Mouse (Mus musculus): ENCODE data around the gene Praf2. TPM values are rescaled to one million over a fixed set of nuclear protein-coding genes. Genes with fewer than 3 reads are reported as not detected.
"Not testable (repeated sequence)": the region's sequence is repeated elsewhere in the genome, so short reads cannot be mapped to it uniquely, and the experiment has no call there.

The Praf2 gene
- total RNA-seq, 2 experiments from 2014 or later, result 6.5 to 6.9 TPM

- intact Hi-C loops (cut with DNase I), result loop anchor here (2.0 kb wide), 1 partner anchor 21 kb away; no protein-coding TSS in a partner anchor
- peak; percentile 21 for DNase-seq (ENCODE audit: low spot score)
These were observed 5.4 kb downstream of the Praf2 start for GRCm38 (mm10) chrX:7733571-7734156.

GRCm38 (mm10) chrX:7739336-7740081 is 11.3 kb downstream of the Praf2 start:
- no peak for DNase-seq (ENCODE audit: low spot score)
- intact Hi-C loops (cut with DNase I), result no loop called here

GRCm38 (mm10) chrX:7740082-7740819 is 12.0 kb downstream of the Praf2 start:
- intact Hi-C loops (cut with DNase I), result no loop called here
- no peak for DNase-seq (ENCODE audit: low spot score)

- intact Hi-C loops (cut with DNase I), result no loop called here
- no peak for DNase-seq (ENCODE audit: low spot score)
These were observed 12.9 kb downstream of the Praf2 start for GRCm38 (mm10) chrX:7741103-7741502.

GRCm38 (mm10) chrX:7743470-7743869 is 15.2 kb downstream of the Praf2 start:
- intact Hi-C loops (cut with DNase I), result no loop called here
- DNase-seq (ENCODE audit: low spot score), result no peak

DNA sequence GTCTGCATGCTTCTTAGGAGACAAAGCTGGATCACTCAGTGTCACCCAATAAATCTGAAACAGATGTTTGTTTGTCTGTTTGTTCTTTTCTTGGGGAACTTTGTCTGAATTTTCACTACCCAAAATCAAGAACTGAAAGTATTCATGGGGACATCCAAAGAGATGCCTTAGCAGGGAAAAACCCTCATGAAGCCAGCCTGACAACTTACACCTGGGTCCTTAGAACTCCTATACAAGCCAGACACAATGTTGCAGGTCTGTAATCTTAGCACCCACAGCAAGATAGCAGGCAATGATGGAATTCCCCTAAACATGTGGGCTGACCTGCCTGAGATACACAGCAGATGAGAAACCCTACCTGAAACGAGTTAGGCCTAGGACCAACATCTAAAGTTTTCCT is 16.7 kb downstream of the Praf2 start:
- intact Hi-C loops (cut with DNase I), result no loop called here

GRCm38 (mm10) chrX:7745429-7745828 is 17.2 kb downstream of the Praf2 start:
- no peak for DNase-seq (ENCODE audit: low spot score)
- intact Hi-C loops (cut with DNase I), result no loop called here

More for the DNA sequence above, 16.7 kb downstream of the Praf2 start:
- DNase-seq (ENCODE audit: low spot score), result no peak

DNA sequence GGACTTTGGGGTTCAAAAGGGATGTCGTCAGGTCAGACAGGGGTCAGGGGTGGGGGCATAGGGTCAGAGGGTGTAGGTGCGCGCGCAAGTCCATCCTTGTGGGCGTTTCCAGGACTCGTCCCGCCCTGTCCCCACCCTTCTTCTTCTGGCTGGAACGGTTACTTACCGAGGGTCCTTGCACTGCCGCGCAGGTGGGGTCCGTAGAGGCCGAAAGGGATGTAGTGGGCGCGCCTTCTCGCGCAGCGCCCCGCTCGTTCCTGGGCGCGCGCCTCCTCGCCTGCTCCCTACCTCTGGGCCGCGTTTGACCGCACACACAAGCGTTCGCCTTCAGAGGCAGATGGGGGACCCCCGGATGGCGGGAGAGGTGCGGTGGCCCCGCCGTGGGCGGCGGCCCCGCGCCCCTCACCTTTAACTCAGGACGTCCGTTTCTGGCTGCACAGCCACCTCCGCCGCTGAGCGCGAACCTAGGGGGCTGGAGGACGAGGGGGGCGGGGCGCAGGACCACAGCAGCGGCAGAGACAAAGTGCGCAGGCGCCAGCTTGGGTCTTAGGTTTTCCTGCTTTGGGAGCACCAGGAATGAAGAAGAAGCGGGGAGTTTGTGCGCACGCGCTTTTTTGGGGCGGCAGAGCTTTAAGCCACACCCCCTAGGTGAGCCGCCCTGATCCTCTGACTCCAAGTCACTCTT is 22.3 kb downstream of the Praf2 start, which contains the start of gene Ccdc120:
TSS of gene Ccdc120 (minus strand) at position 474 of the 685 bp plus-strand sequence.
- intact Hi-C loops (cut with DNase I), result no loop called here
- no peak for DNase-seq (ENCODE audit: low spot score)

GRCm38 (mm10) chrX:7753627-7754026 is 25.4 kb downstream of the Praf2 start:
- not testable (repeated sequence) for DNase-seq (ENCODE audit: low spot score)
- intact Hi-C loops (cut with DNase I), result loop anchor here (2.0 kb wide), 1 partner anchor 19 kb away; no protein-coding TSS in a partner anchor

DNA sequence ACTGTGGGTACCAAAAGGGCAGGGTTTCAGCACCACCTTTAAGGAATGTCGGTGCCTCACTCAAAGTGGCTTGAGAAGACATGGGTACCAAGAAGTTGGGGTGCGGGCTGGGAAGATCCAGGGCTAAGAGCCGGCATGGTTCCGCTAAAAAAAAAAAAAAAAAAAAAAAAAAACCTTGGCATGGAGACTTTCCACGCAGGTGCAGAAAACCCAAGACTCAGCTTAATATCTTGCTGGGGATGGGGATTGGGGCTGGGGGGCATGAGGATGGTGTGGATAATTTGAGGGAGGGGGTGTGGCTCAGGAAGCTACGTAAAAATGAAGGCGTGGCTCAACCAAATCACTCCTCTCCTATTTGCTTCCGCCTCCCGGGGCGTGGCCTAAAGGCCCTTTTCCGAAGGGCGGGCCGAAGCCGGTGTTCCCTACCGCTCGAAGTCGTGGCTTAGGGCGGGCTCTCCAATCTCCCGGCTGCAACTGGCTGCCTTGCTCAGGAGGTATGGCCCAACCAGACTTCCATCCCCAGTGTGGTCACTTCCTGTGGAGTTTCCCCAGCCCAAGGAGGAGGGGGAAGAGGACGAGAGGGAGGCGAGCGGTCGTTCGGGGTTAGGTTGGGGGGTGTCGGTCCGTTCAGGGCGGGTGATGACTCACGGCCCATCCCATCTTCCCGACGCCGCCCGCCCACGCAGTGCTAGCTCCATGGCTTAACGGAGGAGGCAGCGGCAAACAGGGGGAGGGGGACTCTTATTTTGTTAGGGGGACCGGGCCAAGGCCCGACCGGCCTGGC is 34.1 kb downstream of the Praf2 start, which contains the start of gene Tfe3:
TSS of gene Tfe3 (plus strand) at position 424 of the 784 bp plus-strand sequence.
- peak; percentile 92 for DNase-seq (ENCODE audit: low spot score)
- intact Hi-C loops (cut with DNase I), result no loop called here

- DNase-seq (ENCODE audit: low spot score), result no peak
- intact Hi-C loops (cut with DNase I), result no loop called here
These were observed 34.6 kb downstream of the Praf2 start for GRCm38 (mm10) chrX:7762921-7763197.

DNA sequence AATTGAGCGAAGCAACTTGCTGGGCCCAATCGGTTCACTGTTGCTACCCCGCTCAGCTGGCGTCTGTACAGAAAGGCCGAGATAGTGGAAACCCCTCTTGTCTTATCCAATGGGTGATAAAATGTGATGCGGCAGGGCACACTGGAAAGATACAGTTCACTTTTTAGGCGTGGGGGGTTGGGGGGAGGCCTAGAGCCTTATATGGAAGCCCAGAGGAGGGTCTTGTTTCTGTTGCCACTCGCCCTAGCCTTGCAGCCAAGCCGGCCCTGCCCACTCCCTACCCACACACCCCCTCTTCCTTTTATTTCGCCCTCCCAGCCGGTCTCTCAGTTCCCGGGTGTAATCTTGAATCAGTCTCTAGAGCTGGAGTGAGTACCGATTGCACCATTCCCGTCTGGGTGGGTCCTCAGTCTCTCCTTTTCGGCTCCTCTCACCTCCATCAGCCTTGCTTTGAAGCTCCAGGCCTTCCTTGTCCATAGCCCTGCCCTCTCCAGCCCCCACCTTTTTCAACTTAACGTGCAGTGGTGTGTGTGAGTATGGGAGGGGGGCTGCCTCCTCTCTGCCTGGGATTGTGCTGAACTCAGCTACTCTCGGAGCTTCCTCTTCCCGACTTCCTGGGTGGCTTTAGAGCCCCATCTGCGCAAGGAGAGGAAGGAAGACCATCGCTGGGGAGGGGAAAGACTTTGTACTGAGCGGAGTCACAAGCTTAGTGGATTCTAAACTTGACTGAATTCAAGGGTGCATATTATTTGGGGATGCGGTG is 35.6 kb downstream of the Praf2 start:
- intact Hi-C loops (cut with DNase I), result no loop called here
- DNase-seq (ENCODE audit: low spot score), result peak; percentile 37

- no peak for DNase-seq (ENCODE audit: low spot score)
- intact Hi-C loops (cut with DNase I), result no loop called here
These were observed 36.5 kb downstream of the Praf2 start for GRCm38 (mm10) chrX:7764657-7765280.

GRCm38 (mm10) chrX:7765281-7765670 is 37.0 kb downstream of the Praf2 start:
- intact Hi-C loops (cut with DNase I), result no loop called here
- no peak for DNase-seq (ENCODE audit: low spot score)

GRCm38 (mm10) chrX:7765764-7766163 is 37.5 kb downstream of the Praf2 start:
- peak; percentile 35 for DNase-seq (ENCODE audit: low spot score)
- intact Hi-C loops (cut with DNase I), result no loop called here

GRCm38 (mm10) chrX:7769302-7770017 is 41.2 kb downstream of the Praf2 start:
- intact Hi-C loops (cut with DNase I), result loop anchor here (10.0 kb wide), 1 partner anchor 345 kb away; no protein-coding TSS in a partner anchor

GRCm38 (mm10) chrX:7772766-7773165 is 44.5 kb downstream of the Praf2 start:
- no peak for DNase-seq (ENCODE audit: low spot score)
- intact Hi-C loops (cut with DNase I), result loop anchor here (10.0 kb wide), 1 partner anchor 348 kb away; no protein-coding TSS in a partner anchor

More at GRCm38 (mm10) chrX:7769302-7770017, 41.2 kb downstream of the Praf2 start:
- DNase-seq (ENCODE audit: low spot score), result no peak
